Mouse (Mus musculus) gastrocnemius, postnatal 4 days (tissue): ENCODE results near the gene Rtn4ip1. TPM values are rescaled to one million over a fixed set of nuclear protein-coding genes. Genes with fewer than 3 reads are reported as not detected.

Experiments used
- DNase-seq, 2 experiments: peaks; one replicate each; pipeline ENCODE4 v3.0.0; 2021 to 2022; ENCODE audit warnings: low spot score in 2 of 2, mixed read lengths in 2 of 2
- total RNA-seq, 2 experiments: library from RNA; stranded (reverse); gene quantifications; 2 replicates each; pipeline ENCODE4 v1.2.3; 2021

Rtn4ip1 gene
- total RNA-seq, 2 experiments from 2014 or later: 11.4 to 12.3 TPM

GRCm38 (mm10) chr10:44000156-44000865 is 98.7 kb downstream of the Rtn4ip1 start:
- DNase-seq: no peak

- DNase-seq: no peak
Measured at GRCm38 (mm10) chr10:44002004-44002940, 100.7 kb downstream of the Rtn4ip1 start.

GRCm38 (mm10) chr10:44002995-44003524 is 101.5 kb downstream of the Rtn4ip1 start:
- DNase-seq: no peak

- peak in 1 of 2 experiments; percentile 58 for DNase-seq
Measured at GRCm38 (mm10) chr10:44003551-44004151, 102.0 kb downstream of the Rtn4ip1 start.

GRCm38 (mm10) chr10:44004221-44004751 is 102.7 kb downstream of the Rtn4ip1 start:
- DNase-seq: peak in 1 of 2 experiments; percentile 20

- peak in 1 of 2 experiments; percentile 32 for DNase-seq
Measured at GRCm38 (mm10) chr10:44005677-44006641, 104.4 kb downstream of the Rtn4ip1 start.

Other genes starting within 250 kb of the Rtn4ip1 start
- gene Qrsl1, start 62 bp upstream of the Rtn4ip1 start, total RNA-seq: 10 to 100 TPM in 1 of 2 experiments, 1 to 10 TPM in 1; 9.6 to 12.6 TPM
- 1 to 10 TPM; 2.7 to 2.9 TPM for gene Crybg1, start 247.0 kb downstream of the Rtn4ip1 start, total RNA-seq